Mouse (Mus musculus): ENCODE data around the gene Pilra.

Pilra gene

DNA sequence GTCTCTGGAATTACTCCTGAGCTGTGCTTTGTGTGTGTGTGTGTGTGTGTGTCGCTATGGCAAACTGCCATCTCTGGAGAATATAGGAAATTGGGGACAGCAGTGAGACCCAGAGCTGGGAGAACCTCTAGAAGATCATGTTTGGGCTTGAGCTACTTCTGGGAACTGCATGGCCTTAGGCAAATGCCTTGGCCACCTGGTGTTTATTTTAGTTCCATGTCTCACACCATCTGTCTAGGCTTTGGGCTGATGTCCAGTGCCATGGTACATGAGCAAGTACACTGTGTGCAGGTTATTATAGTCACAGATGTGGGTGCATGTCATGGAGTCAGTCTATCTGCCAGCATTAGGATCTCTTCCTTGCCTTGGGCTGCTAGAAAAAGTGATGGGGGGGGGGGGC is 13.5 kb downstream of the Pilra start:
- peak; percentile 8 to 10 for DNase-seq

DNA sequence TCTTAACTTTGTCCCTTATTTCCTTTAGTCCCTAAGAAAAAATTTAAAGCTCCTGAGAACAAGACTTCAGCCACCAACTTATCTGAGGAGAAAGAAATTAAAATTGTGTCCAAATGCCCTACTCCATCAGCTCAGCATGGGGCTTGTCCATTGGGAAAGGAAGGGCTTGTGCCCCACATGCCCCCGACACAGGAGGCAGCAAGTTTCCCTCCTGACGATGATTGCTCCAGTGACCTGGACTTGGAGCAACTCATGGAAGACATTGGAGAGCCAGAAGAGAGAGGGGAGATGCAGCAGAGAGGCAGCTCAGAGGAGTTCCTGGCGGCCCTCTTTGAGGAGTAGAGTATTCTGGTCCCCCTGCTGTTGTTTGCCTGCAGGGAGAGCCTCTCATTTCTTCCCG is 14.0 kb downstream of the Pilra start:
- no peak for DNase-seq

DNA sequence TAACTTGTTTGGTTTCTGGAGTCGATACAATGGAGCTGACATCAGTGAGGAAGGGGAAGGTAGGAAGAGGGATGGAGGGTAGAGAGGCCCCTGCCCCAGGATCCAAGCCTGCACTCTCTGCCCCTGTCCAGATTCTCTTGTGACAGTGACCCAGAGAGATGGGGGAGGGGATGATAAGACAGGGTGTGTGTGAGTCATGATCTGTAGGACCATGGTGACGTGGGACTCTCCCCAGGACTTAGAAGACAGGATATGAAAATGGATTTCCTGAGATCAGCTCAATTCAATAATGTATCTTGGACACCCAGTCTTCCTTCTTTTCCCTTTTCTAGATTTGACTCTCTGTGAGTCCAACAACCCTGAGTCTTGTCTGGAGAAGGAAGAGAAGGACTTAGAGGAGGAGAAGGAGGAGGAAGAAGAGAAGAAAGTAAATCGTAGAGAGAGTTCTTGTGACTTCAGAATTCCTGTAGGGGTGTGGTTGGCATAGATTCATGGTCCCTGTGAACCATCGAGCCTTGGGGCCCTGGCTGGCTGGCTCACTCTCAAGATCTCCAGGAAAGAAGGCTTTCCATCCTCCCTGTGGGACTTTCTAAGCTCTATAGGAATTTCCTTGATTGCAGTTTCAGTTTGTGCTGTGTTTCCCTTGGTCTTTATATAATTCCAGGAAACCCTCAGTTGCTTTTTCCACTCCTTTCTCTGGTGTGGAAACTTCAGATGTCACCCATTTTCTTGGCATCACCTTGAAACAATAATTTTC is 18.4 kb downstream of the Pilra start:
- no peak for DNase-seq

DNA sequence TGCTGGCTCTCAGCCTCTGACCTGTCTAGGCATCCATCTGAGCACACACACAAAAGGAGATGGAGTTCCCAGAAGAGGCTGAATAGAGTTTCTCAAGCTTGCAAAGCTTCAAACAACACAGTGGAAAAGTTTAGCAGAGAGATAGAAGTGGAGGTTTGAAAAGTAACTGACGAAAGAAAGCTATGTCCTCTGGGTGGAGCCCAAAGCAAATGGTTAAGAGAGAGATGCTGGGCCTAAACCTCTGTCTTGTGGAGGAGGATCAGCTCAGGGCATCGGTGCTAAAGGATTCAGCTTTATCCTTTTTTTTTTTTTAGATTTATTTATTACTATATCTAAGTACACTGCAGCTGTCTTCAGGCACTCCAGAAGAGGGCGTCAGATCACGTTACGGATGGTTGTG is 27.8 kb downstream of the Pilra start:
- DNase-seq: no peak

DNA sequence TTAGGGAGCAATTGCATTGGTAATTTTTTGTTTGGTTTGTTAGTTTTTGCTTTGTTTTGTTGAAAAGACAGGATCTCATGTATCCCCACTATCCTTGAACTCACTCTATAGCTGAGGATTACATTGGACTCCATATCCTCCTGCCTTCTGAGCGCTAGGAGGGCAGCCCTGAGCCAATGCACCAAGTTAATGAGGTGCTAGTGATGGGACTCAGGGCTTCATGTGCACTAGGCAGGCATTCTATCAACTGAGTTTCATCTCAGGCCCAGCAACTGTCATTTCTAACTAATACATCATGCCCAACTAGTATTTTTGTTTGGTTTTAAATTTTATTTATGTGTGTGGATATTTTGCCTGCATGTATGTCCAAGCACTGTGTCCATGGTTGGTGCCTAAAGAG is 29.9 kb downstream of the Pilra start:
- DNase-seq: no peak

DNA sequence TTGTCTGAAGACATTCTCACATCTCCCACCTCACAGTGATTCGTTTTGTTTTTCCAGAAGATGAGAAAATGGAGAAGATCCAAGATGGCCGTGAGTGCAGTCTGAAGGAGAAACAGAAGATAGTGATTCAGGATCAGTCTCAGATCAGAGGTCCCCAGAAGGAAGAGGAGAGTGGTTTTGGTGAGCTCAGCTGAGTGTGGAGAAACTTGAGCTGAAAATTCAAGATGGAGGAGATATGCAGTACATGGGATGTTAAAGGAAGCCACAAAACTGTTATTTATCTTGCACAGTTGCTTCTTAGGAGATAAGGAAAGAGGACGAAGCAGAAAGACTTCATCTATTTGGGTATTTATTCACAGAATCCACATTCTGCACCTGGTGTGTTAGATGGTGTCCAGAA is 35.2 kb downstream of the Pilra start:
- no peak for DNase-seq

DNA sequence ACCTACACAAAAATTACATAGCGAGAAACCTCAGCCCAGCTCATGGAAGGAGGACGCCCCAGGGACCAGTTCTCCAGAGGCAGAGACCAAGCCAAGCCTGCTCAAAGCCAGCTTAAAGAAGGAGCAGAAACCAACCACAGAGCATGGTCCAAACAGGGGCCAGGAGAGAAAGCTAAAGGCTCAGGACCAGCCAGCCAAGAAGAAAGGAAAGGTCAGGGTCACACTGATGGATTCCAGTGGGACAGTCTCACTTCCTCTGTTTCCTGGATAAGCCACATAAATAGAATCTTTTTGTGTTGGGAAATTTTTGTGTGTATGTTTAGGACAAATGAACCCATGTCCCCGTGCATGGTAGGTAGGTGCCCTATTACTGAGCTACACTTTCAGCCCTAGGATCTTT is 39.5 kb downstream of the Pilra start:
- no peak for DNase-seq

DNA sequence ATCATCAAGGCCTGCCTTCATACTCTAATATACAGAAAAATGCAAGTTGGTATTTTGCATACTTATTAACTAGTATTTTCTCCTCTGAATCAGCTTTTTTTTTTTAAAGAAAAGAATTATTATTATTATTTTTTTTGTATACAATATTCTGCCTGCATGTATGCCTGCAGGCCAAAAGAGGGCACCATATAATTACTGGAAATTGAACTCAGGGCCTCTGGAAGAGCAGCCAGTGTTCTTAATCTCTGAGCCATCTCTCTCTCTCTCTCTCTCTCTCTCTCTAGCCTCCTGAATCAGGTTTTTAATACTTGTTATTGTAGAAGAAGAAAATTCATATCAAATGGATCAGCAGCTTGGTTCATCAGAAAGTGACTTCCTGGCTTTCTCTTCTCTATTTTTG is 44.5 kb downstream of the Pilra start:
- no peak for DNase-seq

DNA sequence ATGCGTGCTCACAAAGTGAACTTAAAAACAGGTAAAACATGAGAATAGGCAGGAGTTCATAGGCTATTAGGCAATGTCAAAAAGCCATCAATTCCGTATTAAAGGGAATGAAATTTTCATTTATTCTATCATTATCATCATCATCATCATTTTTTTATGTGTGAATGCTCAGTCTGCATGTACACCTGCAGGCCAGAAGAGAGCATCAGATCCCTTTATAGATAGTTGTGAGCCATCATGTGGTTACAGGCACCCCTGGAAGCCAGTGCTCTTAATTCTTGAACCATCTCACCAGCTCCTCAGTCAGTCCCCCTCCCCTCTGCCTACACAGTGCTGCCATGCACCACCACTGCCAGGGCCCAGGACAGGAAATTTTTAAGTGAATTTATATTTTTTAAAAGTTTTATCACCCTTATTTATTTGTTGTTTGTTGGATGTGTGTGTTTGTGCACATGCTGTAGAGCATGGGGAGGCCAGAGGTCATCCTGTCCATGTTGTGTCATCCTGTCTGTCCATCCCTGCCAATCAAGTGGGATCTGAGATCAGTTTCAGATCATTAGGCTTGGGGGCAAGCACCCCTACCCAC is 47.0 kb downstream of the Pilra start:
- DNase-seq: no peak

DNA sequence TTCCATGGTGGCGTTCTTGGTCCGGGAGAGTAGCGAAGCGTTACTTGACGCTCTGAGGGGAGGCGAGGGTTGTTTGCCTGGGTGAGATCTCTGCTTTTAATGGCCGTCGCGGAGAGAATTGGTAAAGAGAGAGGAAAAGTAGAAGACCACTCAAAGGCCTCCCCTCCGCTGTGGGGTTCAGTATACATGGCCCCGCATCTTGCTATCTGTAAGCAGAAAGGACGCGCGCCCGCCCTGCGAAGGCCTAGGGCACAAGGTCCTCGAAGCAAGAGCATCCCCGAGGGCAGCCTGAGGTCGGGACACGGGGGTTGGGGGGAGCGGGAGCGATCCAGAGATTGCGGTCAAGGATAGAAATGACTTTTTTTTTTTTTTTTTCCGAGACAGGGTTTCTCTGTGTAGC is 47.9 kb downstream of the Pilra start:
- DNase-seq: peak; percentile 40 to 55

DNA sequence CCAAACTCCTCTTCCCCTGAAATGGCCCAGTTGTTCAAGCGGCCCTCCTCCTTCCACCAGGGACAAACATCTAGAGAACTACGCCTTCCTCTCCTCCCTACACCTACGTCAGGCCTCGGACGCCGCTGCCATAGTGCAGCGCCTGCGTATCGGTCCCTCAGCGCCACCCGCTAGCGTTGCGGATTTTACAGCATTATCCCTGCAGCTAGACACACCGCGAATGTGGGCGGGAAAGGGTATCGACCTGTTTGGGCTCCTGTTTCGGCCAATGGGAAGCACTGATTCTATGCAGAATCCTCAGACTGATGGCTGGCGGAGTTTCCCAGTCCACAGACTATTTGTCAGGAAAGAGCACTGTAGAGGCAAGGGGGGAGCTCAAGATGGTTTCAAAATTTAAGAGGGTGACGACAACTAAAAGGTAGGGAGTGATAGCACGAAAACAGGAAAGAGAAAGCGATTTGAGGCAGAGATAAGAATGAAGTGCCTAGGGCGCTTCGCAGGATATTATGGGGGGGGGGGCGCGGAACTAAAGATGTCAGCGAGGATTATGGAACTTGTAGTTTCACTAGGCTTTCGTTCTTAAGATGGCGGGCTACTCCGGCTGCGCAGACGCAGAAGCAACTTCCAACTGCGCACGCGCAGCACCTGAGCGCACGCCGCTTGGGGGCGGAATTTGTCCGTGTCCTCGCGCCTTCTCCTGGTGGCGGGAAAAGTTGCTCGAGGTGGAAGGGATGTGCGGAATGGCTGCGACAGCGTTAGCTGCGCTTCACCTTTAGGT is 48.7 kb downstream of the Pilra start, which contains the start of the genes Mepce and Zcwpw1:
Mepce (minus strand) TSS at position 505 of the 778 bp plus-strand sequence.
Zcwpw1 (plus strand) TSS at position 648 of the 778 bp plus-strand sequence.
- DNase-seq: peak; percentile 92 to 99

DNA sequence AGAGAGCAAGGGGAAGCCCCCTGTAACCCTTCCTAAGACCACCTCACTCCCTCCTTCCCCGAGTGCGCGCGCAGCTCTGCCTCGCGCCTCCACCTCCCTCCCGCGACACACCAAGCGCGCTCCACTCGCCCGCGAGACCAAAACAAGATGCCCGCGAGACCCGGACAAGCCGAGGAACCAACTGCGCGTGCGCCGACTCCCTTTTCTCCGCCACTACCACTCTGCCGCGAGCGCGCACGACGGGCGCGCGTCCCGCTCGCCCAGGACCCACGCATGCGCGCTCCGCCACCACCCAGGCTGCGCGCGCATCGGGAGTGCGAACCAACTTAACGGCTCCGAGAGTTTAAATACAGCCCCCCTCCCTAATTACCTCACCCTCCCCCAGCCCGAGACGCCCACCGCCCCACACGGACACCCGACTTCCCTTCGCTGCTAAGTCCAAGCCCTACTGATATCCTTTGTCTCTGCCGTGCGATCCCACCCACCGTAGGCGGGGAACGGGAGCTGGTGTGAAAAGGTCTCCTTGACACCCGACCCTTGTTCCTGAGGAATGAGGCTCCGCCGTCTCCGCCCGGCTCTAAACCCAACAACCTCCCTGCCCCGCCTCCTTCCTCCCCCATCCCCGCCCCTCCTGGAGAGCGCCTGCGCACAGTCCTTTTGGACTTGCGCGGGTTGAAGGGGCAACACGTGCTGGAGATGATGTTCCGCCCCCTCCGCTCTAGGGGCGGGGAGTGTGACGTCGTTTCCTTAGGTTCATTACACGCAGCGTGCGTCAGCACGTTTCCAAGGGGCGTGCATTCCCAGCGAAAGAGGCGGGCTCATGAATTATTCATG is 49.8 kb downstream of the Pilra start:
- peak; percentile 99 to 100 for DNase-seq

DNA sequence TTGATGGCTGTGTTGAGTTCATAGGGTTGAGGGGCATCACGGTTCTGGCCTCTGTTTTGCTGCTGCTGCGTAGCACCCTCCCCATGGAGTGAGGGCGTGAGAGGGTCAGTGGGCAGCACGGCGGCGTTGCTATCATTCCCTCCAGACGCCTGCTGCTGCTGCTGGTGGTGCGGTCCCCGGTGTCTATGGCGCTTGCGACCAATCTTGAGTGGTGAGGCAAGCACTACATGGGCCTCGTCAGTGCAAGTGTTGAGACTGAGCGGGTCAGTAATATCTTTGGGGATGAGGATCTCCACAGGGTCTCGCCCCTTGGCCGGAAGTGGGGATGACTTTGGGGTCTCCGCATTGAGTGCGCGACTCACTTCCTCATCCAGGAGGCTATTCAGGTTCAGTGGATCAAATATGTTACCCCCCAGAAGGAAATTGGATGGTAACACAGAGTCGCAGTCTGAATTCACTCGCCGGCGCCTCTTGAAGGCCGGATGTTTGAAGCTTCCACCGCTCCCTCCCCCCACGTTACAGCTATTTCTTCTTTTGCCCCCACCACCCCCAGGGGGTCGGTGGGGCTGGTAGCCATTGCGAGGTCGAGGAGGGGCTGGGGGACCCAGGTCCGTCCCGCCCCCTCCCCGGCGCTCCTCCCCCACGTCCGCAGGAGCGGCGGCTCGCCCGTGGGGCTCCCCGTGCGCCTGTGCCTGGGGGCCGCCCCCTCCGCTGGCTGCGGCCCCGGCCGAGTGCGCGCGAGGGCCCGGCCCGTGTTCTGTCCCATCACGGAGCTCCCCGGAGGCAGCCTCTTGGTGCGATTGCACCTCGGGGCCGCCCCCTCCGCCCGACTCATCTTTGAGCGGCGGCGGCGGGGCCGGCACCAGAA is 50.7 kb downstream of the Pilra start:
- DNase-seq: peak in 1 of 2 experiments; percentile 36

DNA sequence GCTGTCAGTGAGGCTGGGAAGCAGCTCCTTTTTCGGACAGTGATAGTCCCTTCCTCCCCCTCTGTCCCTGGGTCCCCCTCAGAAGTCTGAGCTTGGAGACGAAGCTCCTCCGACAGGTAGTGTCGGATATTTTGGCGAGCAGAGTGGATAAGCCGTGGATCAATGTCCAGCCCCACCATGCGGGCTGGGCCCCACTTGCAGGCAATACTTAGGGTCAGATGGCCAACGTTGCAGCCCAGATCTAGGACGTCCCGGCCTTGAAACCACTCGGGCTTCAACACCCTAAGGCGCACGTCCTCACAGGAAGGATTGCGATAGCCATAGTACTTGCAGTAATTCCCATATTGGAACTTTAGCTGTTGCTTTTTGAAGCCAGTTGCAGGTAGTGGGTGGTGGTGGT is 51.5 kb downstream of the Pilra start:
- peak in 1 of 2 experiments; percentile 30 for DNase-seq

DNA sequence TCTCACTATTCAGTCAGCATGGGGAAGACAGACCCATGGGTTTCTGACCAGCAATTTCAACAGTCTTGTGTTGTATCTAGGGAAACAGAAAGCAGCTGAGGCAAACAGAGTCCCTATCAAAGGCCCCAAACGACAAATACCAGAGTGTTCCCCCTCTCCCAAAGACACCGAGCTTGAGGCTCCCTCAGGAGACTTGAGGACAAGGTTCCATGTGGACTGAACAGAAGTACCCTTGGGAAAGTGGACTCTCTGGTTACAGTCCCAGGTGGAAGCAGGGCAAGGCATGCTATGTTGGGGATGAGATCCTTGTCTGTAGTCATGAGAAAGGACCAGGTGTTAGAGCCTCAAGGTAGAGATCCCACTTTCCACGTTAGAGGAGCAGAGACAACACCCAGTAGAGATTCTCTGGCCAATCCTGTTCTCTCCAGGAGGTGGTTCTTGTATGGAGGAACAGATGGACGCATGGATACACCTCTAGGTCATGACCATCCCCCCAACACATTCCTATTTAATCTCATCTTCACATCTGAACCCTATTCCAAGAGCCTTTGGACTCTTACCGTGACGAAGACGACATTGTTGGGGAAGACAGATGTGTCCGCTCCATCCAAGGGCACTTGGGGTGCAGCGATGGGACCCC is 52.1 kb downstream of the Pilra start:
- peak; percentile 13 to 17 for DNase-seq

DNA sequence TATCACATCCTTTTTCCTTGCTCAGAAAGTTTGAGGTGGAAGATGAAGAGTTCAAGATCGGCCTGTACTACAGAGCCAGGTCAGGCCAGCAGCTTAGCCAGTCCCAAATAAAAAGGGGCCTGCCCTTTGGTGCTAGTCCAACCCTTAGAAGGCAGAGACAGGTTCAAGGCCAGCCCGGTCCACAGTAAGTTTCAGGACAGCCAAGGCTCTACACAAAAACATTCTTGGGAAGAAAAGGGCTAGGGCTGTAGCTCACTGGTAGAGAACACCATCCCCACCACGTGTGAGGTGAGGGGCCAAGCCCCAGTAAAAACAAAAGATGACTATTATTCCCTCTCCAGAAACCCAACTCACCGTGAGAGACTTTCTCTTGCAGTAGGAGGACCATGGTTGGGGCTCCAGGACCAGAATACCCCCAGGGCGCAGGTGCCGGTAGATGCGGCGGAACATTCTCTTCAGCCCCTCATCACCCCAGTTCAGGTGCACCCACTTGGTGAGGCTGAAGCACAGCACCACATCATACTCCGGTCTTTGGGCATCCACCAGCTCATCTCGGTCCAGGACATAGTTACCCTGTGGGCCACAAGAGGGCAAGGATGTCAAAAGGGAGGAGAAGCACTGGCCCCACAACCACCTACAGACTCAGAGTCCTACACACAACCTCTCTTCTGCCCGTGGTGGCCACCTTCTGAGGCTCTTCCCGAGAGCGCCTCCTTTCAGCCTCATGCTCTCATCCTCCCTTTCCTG is 53.1 kb downstream of the Pilra start:
- peak in 1 of 2 experiments; percentile 15 for DNase-seq

DNA sequence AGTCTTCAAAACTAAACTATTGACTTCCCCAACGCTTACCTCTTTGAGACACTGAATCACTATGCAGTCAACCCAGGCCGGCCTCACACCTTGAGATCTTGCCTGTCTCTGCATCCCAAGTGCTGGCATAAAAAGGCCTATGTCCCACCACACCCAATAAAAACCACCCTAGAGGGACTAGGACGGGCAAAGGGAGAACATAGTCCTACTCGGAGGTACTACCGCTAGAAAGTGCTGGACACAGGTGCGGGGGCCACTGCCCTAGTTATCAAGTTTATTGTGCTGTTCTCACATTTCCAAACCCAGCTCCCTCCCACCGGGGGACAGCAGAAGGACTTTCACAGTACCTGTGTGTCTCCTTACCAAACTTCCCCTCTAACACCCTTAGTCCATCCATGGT is 54.4 kb downstream of the Pilra start:
- DNase-seq: no peak

DNA sequence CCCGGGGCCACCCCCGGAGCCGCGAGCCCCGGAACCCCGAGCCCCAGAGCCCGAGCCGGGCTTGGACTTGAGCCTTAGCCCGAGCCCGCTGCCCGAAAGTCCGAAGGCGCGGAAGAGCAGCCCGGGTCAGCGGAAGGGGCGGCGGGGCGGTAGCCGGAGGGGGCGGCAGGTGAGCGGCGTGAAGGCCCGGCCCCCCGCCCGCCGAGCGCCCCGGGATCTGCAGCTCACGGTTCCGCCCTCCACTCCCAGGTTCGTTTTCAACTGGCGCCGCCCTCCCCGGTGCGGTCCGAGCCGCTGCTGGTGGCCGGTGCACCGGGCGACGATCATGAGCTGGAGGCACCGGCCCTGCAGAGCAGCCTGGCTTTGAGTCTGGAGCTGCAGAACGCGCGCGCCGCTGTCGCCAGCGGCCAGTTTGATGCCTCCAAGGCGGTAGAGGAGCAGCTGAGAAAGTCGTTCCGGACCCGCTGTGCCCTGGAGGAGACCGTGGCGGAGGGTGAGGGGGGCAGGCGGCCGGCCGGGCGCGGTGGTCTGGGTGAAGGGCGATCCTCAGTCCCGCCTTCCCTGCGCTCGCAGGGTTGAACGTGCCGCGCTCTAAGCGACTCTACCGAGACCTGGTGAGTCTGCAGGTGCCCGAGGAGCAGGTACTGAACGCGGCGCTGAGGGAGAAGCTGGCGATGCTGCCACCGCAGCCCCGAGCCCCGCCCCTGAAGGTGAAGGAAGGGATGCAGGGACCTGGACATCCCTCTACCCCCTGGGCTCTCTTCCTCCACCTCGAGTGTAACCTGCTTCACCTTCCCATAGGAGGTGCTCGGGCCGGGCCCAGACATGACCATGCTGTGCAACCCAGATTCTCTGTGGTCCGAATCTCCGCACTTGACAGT is 56.8 kb downstream of the Pilra start:
- peak; percentile 40 to 43 for DNase-seq

DNA sequence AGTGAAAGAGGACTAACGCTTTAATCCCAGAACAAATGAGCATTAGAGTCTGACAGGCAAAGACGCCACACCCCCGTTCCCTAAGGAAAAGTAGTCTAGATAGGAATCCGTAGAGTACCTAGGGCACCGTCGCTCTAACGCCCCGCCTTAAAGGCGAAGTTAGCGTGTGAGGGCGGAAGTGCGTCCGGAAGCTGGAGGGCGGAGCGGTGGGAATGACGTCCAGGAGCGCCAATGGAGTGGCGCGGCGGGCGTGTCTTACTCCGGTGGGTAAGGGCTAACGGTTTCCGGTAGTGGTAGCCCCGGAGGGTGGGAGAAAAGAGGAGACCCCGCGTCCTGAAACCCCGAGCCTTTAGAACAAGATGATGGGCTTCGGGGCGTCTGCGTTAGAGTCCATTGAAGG is 57.4 kb downstream of the Pilra start, which contains the start of gene Ppp1r35:
Ppp1r35 (plus strand) TSS at position 215 of the 400 bp plus-strand sequence.
- DNase-seq: peak; percentile 96 to 98

Measured in cerebellum, adult 18-20 months (tissue).